Mouse (Mus musculus) limb, embryonic 14.5 days (tissue): ENCODE data around the gene Klhl26. TPM values are rescaled to one million over a fixed set of nuclear protein-coding genes. Genes with fewer than 3 reads are reported as not detected.

ENCODE experiments used
- ATAC-seq: fragments of 200-750 bp; cut with Nextera tagmentation; 2 replicates; pipeline ENCODE4 v1.8.0; 2017; ENCODE audit warnings: low read depth, moderate number of reproducible peaks, moderate TSS enrichment; ENCODE audit not compliant: low FRiP score
- DNase-seq: peaks from one replicate; pipeline ENCODE4 v3.0.0-alpha.2; 2015; ENCODE audit warnings: low spot score
- H3K27ac ChIP-seq: fragments of 300-500 bp; sonication (generic); replicated peaks from 2 replicates; pipeline ENCODE4 v1.5.1; 2014; ENCODE audit warnings: low read depth, mild to moderate bottlenecking, low read length, moderate library complexity, mixed read lengths
- H3K27me3 ChIP-seq: fragments of 300-500 bp; sonication (generic); 2 replicates; pipeline ENCODE4 v1.6.1; 2014; ENCODE audit warnings: low read length, mixed read lengths; ENCODE audit not compliant: control insufficient read depth, insufficient read depth
- H3K36me3 ChIP-seq: fragments of 300-500 bp; sonication (generic); 2 replicates; pipeline ENCODE4 v1.6.1; 2014; ENCODE audit warnings: mild to moderate bottlenecking, low read length, moderate library complexity, mixed read lengths; ENCODE audit not compliant: control insufficient read depth, insufficient read depth
- H3K4me1 ChIP-seq: fragments of 300-500 bp; sonication (generic); 2 replicates; pipeline ENCODE4 v1.6.1; 2014; ENCODE audit warnings: antibody characterized with exemption, low read length, mixed read lengths; ENCODE audit not compliant: control insufficient read depth, insufficient read depth
- H3K4me2 ChIP-seq: fragments of 300-500 bp; sonication (generic); replicated peaks from 2 replicates; pipeline ENCODE4 v1.6.1; 2014; ENCODE audit warnings: low read depth, mild to moderate bottlenecking, low read length, moderate library complexity; ENCODE audit not compliant: severe bottlenecking
- H3K4me3 ChIP-seq: fragments of 300-500 bp; sonication (generic); replicated peaks from 2 replicates; pipeline ENCODE4 v1.5.1; 2014; ENCODE audit warnings: low read length
- H3K9ac ChIP-seq: fragments of 300-500 bp; sonication (generic); 2 replicates; pipeline ENCODE4 v1.6.1; 2014; ENCODE audit warnings: mild to moderate bottlenecking, low read depth, low read length, moderate library complexity; ENCODE audit not compliant: severe bottlenecking
- H3K9me3 ChIP-seq: fragments of 300-500 bp; sonication (generic); 2 replicates; pipeline ENCODE4 v1.6.1; 2016; ENCODE audit warnings: low read length; ENCODE audit not compliant: control insufficient read depth
- POLR2A ChIP-seq: fragments of 200-500 bp; IDR thresholded peaks from 2 replicates; pipeline ENCODE4 v1.8.0; 2012; ENCODE audit warnings: inconsistent platforms, mild to moderate bottlenecking, moderate library complexity, borderline replicate concordance; ENCODE audit not compliant: insufficient read depth, insufficient read length; ENCODE audit errors: extremely low read depth
- WGBS: fragments of 180-500 bp; shearing (Covaris S2); extraction: QIAGEN DNeasy Blood & Tissue Kit; methylation state at CpG from one replicate; pipeline ENCODE4 v1.1.7; 2014; 5-methylcytosine and 5-hydroxymethylcytosine counted together
- polyA plus RNA-seq, 2 experiments: library from polyadenylated mRNA; depleted of rRNA in 1 of 2; stranded (reverse) in 1 of 2; unstranded in 1 of 2; fragments of >200 nt; fragmentation: Nextera tagmentation in 1 of 2; extraction: Ambion mirVana in 1 of 2; gene quantifications; 2 replicates each; pipeline versions ENCODE4 v1.2.1 to v1.2.3; 2012 to 2014

Klhl26 gene
- polyA plus RNA-seq, 2 experiments = 24.2 to 48.7 TPM

DNA sequence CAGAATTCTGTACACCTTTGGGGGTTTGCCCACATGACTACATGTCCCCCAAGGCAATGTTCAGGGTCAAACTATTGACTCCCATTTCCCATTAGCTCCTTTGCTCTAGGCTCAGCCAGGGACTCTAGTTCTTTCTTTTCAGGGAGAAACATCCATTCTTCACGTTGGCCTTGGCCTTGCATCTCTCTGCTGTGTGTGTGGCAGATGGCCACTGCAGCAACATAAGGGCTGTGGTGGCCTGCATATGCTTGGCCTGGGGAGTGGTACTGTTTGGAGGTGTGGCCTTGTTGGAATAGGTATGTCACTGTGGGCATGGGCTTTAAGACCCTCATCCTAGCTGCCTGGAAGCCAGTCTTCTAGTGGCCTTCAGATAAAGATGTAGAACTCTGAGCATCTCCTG is 30.8 kb downstream of the Klhl26 start:
- no peak overlapping the region for H3K27ac ChIP-seq
- H3K9me3 ChIP-seq = no peaks in the 10 kb centered on the region
- WGBS = 73% methylated on average over 1 of the region's 1 CpGs
- no peak overlapping the region for H3K4me2 ChIP-seq
- peaks cover 25% of the 10 kb centered on the region for H3K4me1 ChIP-seq
- no peak overlapping the region for H3K9ac ChIP-seq
- DNase-seq (no peak), ATAC-seq (no peak)
- H3K27me3 ChIP-seq = no peaks in the 10 kb centered on the region
- TF ChIP-seq POLR2A = no peak
- peaks cover 17% of the 10 kb centered on the region for H3K36me3 ChIP-seq
- no peak overlapping the region for H3K4me3 ChIP-seq

GRCm38 (mm10) chr8:70443326-70443725 is 33.4 kb downstream of the Klhl26 start:
- Histone ChIP-seq H3K27ac (no peak overlapping the region), H3K4me2 (no peak overlapping the region), H3K9ac (no peak overlapping the region), H3K27me3 (no peaks in the 10 kb centered on the region), H3K4me1 (peaks cover 18% of the 10 kb centered on the region), H3K9me3 (no peaks in the 10 kb centered on the region), H3K36me3 (no peaks in the 10 kb centered on the region), H3K4me3 (no peak overlapping the region)
- 83% methylated on average over 4 of the region's 4 CpGs for WGBS
- TF ChIP-seq POLR2A = no peak
- ATAC-seq (no peak), DNase-seq (no peak)

- no peak overlapping the region for H3K27ac ChIP-seq
- H3K9ac ChIP-seq = no peak overlapping the region
- H3K4me3 ChIP-seq = no peak overlapping the region
- ATAC-seq (no peak), DNase-seq (no peak)
- no peaks in the 10 kb centered on the region for H3K9me3 ChIP-seq
- no peaks in the 10 kb centered on the region for H3K36me3 ChIP-seq
- no peak for TF ChIP-seq POLR2A
- H3K4me2 ChIP-seq = no peak overlapping the region
- H3K27me3 ChIP-seq = no peaks in the 10 kb centered on the region
- H3K4me1 ChIP-seq = peaks cover 12% of the 10 kb centered on the region; the same call in 1 of the 2 replicates
- WGBS = 76% methylated on average over 3 of the region's 3 CpGs
These were observed 35.2 kb downstream of the Klhl26 start for GRCm38 (mm10) chr8:70441565-70441964.

DNA sequence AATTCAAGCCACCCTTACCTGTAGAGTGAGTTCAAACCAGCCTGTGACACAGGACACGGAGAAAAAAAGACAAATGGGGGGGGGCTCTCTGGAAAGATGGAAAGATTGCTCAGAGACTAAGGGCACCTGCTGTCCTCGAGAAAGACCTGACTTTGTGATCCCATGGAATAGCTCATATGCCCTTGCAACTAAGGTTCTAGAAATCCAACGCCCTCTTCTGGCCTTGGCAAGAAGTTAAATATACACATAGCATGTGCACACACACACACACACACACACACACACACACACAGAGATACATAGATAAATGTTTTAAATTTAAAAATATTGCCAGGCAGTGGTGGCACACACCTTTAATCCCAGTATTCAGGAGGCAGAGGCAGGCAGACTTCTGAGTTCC is 36.5 kb downstream of the Klhl26 start:
- Histone ChIP-seq H3K9ac (no peak overlapping the region), H3K4me2 (peak overlapping the region; percentile 79), H3K9me3 (no peaks in the 10 kb centered on the region), H3K27me3 (no peaks in the 10 kb centered on the region), H3K27ac (no peak overlapping the region), H3K36me3 (no peaks in the 10 kb centered on the region), H3K4me1 (peaks cover 9% of the 10 kb centered on the region; the same call in 1 of the 2 replicates), H3K4me3 (peak overlapping the region; percentile 63)
- no peak for DNase-seq
- WGBS = 50% methylated on average over 3 of the region's 3 CpGs
- no peak for ATAC-seq
- TF ChIP-seq POLR2A = no peak

GRCm38 (mm10) chr8:70439848-70440179 is 37.0 kb downstream of the Klhl26 start:
- WGBS = 0% methylated on average over 7 of the region's 7 CpGs
- no peak for TF ChIP-seq POLR2A
- Histone ChIP-seq H3K4me1 (peaks cover 9% of the 10 kb centered on the region; the same call in 1 of the 2 replicates), H3K27me3 (no peaks in the 10 kb centered on the region), H3K4me2 (peak overlapping the region; percentile 79), H3K9me3 (no peaks in the 10 kb centered on the region), H3K9ac (peak overlapping the region; percentile 69), H3K36me3 (no peaks in the 10 kb centered on the region), H3K27ac (peak overlapping the region; percentile 65; the same call in 1 of the 2 replicates), H3K4me3 (peak overlapping the region; percentile 63)
- ATAC-seq (no peak; the same call in 1 of the 2 replicates), DNase-seq (no peak)
